Mouse (Mus musculus) liver, adult 2 months (tissue): ENCODE measurements around the gene Etnk2. TPM values are rescaled to one million over a fixed set of nuclear protein-coding genes. Genes with fewer than 3 reads are reported as not detected.
A peak's percentile ranks its signal among the peaks of the same experiment; 100 is the strongest.

ENCODE experiments used
- DNase-seq: peaks from one replicate; pipeline ENCODE4 v3.0.0-alpha.2; 2011; ENCODE audit warnings: low read depth, low spot score; ENCODE audit errors: extremely low read depth
- H3K27ac ChIP-seq: fragments of 200-500 bp; replicated peaks from 2 replicates; pipeline ENCODE4 v1.5.1; 2012; ENCODE audit warnings: low read depth, mild to moderate bottlenecking, control low read depth, inconsistent platforms, low read length; ENCODE audit not compliant: insufficient read depth
- H3K27me3 ChIP-seq: fragments of 200-500 bp; 2 replicates; pipeline ENCODE4 v1.6.1; 2012; ENCODE audit warnings: mild to moderate bottlenecking, moderate library complexity, low read length, inconsistent platforms; ENCODE audit not compliant: control insufficient read depth, insufficient read depth
- H3K36me3 ChIP-seq: fragments of 200-500 bp; 2 replicates; pipeline ENCODE4 v1.6.1; 2012; ENCODE audit warnings: low read length, inconsistent platforms; ENCODE audit not compliant: control insufficient read depth, insufficient read depth
- H3K4me1 ChIP-seq: fragments of 200-500 bp; 2 replicates; pipeline ENCODE4 v1.6.1; 2011; ENCODE audit warnings: low read length; ENCODE audit not compliant: control insufficient read depth, insufficient read depth
- H3K4me3 ChIP-seq: fragments of 200-500 bp; 2 replicates; pipeline ENCODE4 v1.5.1; 2011; ENCODE audit warnings: low read depth, mild to moderate bottlenecking, control low read depth, low read length, moderate library complexity; ENCODE audit not compliant: insufficient read depth
- H3K79me2 ChIP-seq: fragments of 200-500 bp; 2 replicates; pipeline ENCODE4 v1.6.1; 2012; ENCODE audit warnings: inconsistent platforms, mild to moderate bottlenecking, low read length, moderate library complexity; ENCODE audit not compliant: control insufficient read depth, insufficient read depth
- H3K9ac ChIP-seq: fragments of 200-500 bp; 2 replicates; pipeline ENCODE4 v1.6.1; 2012; ENCODE audit warnings: low read depth, mild to moderate bottlenecking, control low read depth, inconsistent platforms, low read length
- CTCF ChIP-seq: fragments of 200-500 bp; IDR thresholded peaks from 2 replicates; pipeline ENCODE4 v1.5.1; 2011; ENCODE audit warnings: low read depth, low read length, control low read depth
- POLR2A ChIP-seq: fragments of 200-500 bp; IDR thresholded peaks from 2 replicates; pipeline ENCODE4 v1.6.1; 2011; ENCODE audit warnings: low read length, control low read depth; ENCODE audit not compliant: insufficient read depth; ENCODE audit errors: extremely low read depth
- WGBS: fragments of 180-500 bp; shearing (Covaris S2); methylation state at CpG from one replicate; pipeline ENCODE4 v1.1.7; 2018; 5-methylcytosine and 5-hydroxymethylcytosine counted together
- polyA plus RNA-seq: library from polyadenylated mRNA; depleted of rRNA; stranded (reverse); fragments of >200 nt; gene quantifications from 2 replicates; pipeline ENCODE4 v1.2.3, GENCODE M21; 2012
- total RNA-seq: library from RNA; depleted of rRNA; stranded (reverse); fragments of >200 nt; gene quantifications from 2 replicates; pipeline ENCODE4 v1.2.3, GENCODE M21; 2014

Gene Etnk2
- total and polyA plus RNA-seq, 2 experiments = 249 to 389 TPM

GRCm38 (mm10) chr1:133346531-133346930, 16.8 kb upstream of the Etnk2 start:
- Histone ChIP-seq H3K27ac (no peak overlapping the region), H3K79me2 (no peaks in the 10 kb centered on the region), H3K27me3 (no peaks in the 10 kb centered on the region), H3K9ac (no peak overlapping the region), H3K36me3 (no peaks in the 10 kb centered on the region), H3K4me3 (no peak overlapping the region), H3K4me1 (peaks cover 7% of the 10 kb centered on the region)
- TF ChIP-seq POLR2A (no peak), CTCF (no peak)
- 91% methylated on average over 9 of the region's 9 CpGs for WGBS
- no peak for DNase-seq

DNA sequence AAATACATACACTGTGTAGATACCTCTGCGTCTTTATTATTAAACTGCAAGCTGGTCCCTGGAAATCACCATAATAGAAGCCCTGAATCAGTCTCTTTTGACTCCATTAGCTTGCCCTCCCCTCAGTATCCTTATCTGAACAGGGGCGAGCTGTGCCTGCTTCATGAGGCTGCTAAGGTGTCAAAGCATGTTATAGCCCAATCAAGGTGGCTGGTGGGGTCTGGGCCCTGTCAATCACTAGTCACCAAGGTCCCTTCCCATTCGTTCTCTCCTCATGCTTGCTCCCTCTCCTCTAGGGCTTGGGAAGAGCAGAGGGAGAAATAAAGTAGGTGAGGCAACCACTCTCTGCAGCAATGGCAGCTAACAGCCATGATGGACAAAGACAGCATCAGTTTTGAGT, 16.1 kb upstream of the Etnk2 start:
- peaks cover 7% of the 10 kb centered on the region for H3K4me1 ChIP-seq
- no peaks in the 10 kb centered on the region for H3K27me3 ChIP-seq
- DNase-seq = no peak
- TF ChIP-seq CTCF (no peak), POLR2A (no peak)
- peak overlapping the region; percentile 74 for H3K27ac ChIP-seq
- 80% methylated on average over 3 of the region's 3 CpGs for WGBS
- no peak overlapping the region for H3K4me3 ChIP-seq
- no peaks in the 10 kb centered on the region for H3K79me2 ChIP-seq
- no peaks in the 10 kb centered on the region for H3K36me3 ChIP-seq
- H3K9ac ChIP-seq = peak overlapping the region; percentile 38

GRCm38 (mm10) chr1:133347693-133348520, 15.5 kb upstream of the Etnk2 start:
- no peak for TF ChIP-seq POLR2A
- TF ChIP-seq CTCF = no peak
- Histone ChIP-seq H3K9ac (peak overlapping the region; percentile 35; the same call in 1 of the 2 replicates), H3K79me2 (no peaks in the 10 kb centered on the region), H3K27me3 (no peaks in the 10 kb centered on the region), H3K4me3 (no peak overlapping the region), H3K36me3 (no peaks in the 10 kb centered on the region), H3K4me1 (peaks cover 7% of the 10 kb centered on the region), H3K27ac (peak overlapping the region; percentile 74)
- 29% methylated on average over 11 of the region's 11 CpGs for whole genome bisulfite sequencing
- peak; percentile 99 for DNase-seq

- H3K9ac ChIP-seq = no peak within 1 kb of the TSS
- no peaks in the 10 kb centered on the region for H3K27me3 ChIP-seq
- TF ChIP-seq POLR2A = no peak
- no peak for TF ChIP-seq CTCF
- H3K4me1 ChIP-seq = peaks cover 7% of the 10 kb centered on the region
- no peaks in the 10 kb centered on the region for H3K79me2 ChIP-seq
- no peaks in the 10 kb centered on the region for H3K36me3 ChIP-seq
- no peak within 1 kb of the TSS for H3K27ac ChIP-seq
- no peak for DNase-seq
- WGBS = 90% methylated on average over 1 of the region's 1 CpGs
- H3K4me3 ChIP-seq = no peak within 1 kb of the TSS
These were observed 13.2 kb upstream of the Etnk2 start, which contains the start of gene Ren1 for GRCm38 (mm10) chr1:133350210-133350609. Gene Ren1 (plus strand): TSS chr1:133350510.

GRCm38 (mm10) chr1:133351762-133352161, 11.6 kb upstream of the Etnk2 start:
- Histone ChIP-seq H3K4me1 (peaks cover 7% of the 10 kb centered on the region), H3K36me3 (no peaks in the 10 kb centered on the region), H3K9ac (no peak overlapping the region), H3K27ac (no peak overlapping the region), H3K4me3 (no peak overlapping the region), H3K79me2 (no peaks in the 10 kb centered on the region), H3K27me3 (no peaks in the 10 kb centered on the region)
- no peak for DNase-seq
- 72% methylated on average over 9 of the region's 9 CpGs for WGBS
- TF ChIP-seq CTCF = no peak
- TF ChIP-seq POLR2A = no peak

- Histone ChIP-seq H3K4me3 (no peak overlapping the region), H3K36me3 (no peaks in the 10 kb centered on the region), H3K27me3 (no peaks in the 10 kb centered on the region), H3K27ac (no peak overlapping the region), H3K79me2 (no peaks in the 10 kb centered on the region), H3K4me1 (no peaks in the 10 kb centered on the region; the same call in 1 of the 2 replicates), H3K9ac (no peak overlapping the region; the same call in 1 of the 2 replicates)
- WGBS = 19% methylated on average over 12 of the region's 12 CpGs
- peak; percentile 80 for DNase-seq
- TF ChIP-seq POLR2A = no peak
- TF ChIP-seq CTCF = peak; percentile 99
These were observed 10.0 kb upstream of the Etnk2 start for GRCm38 (mm10) chr1:133353371-133353809.
